Comparison of ENCODE assay signal across 8 mouse cellular contexts in genomic region chr7:44814952-44815553, GRCm38 (mm10). TPM values are rescaled to one million over a fixed set of nuclear protein-coding genes. Genes with fewer than 3 reads are reported as not detected.
DNase-seq lines count a peak whose midpoint lies in the region; ATAC-seq and TF ChIP-seq lines count a peak whose summit lies in the region.

No protein-coding gene starts in this region.

- no peak; the same call in 1 of the 2 replicates for ATAC-seq in forebrain, embryonic 12.5 days (ENCODE audit: low FRiP score)
- ATAC-seq in kidney, postnatal 0 days (replicated peaks; ENCODE audit: low FRiP score, low read depth), result no peak
- peak; percentile 6; the same call in 1 of the 2 replicates for ATAC-seq in neural tube, embryonic 11.5 days (ENCODE audit: insufficient read depth, low FRiP score, low TSS enrichment)
- no peak for ATAC-seq in erythroid progenitor cell, adult 5-6 weeks (replicated peaks; ENCODE audit: low FRiP score, poor library complexity, severe bottlenecking)

- peaks cover 41% of the 10 kb centered on the region for H3K36me3 ChIP-seq in forebrain, embryonic 12.5 days (replicated peaks)
- H3K36me3 ChIP-seq in kidney, postnatal 0 days (ENCODE audit: insufficient read depth, low read length), result no peaks in the 10 kb centered on the region
- 0 out of 2 replicates have a peak, but pooled peaks cover 3% of the 10 kb centered on the region for H3K36me3 ChIP-seq in neural tube, embryonic 11.5 days (ENCODE audit: control insufficient read depth, insufficient read depth, low read length)

- TF ChIP-seq CTCF in layer of hippocampus, adult 2 months (conservative IDR thresholded peaks at IDR 0.05), result no peak
- TF ChIP-seq CTCF in kidney, postnatal 0 days (IDR thresholded peaks at IDR 0.05; ENCODE audit: low read depth), result no peak

- peak overlapping the region; percentile 97 for H3K27ac ChIP-seq in layer of hippocampus, adult 2 months
- peak overlapping the region; percentile 98 for H3K27ac ChIP-seq in forebrain, embryonic 12.5 days
- peak overlapping the region; percentile 98; the same call in 1 of the 2 replicates for H3K27ac ChIP-seq in kidney, postnatal 0 days
- peak overlapping the region; percentile 95; the same call in 1 of the 2 replicates for H3K27ac ChIP-seq in neural tube, embryonic 11.5 days (ENCODE audit: low read depth, low read length)

- WGBS in forebrain, embryonic 12.5 days, result 32% methylated on average over 14 of the region's 14 CpGs
- 28% methylated on average over 14 of the region's 14 CpGs for WGBS in kidney, postnatal 0 days
- 27% methylated on average over 14 of the region's 14 CpGs for WGBS in neural tube, embryonic 11.5 days

- DNase-seq in layer of hippocampus, adult 2 months (ENCODE audit: low spot score in 2 of 2), result no peak
- no peak for DNase-seq in layer of hippocampus, adult 9-10 months (ENCODE audit: low spot score)
- DNase-seq in cerebellum, adult 9-10 months, result peak; percentile 59
- no peak for DNase-seq in kidney, postnatal 0 days (ENCODE audit: low spot score)
- DNase-seq in neural tube, embryonic 11.5 days (ENCODE audit: low spot score), result no peak
- no peak for DNase-seq in right cerebral cortex, postnatal 36 days (ENCODE audit: low spot score in 2 of 2)

- peak overlapping the region; percentile 90 for H3K4me2 ChIP-seq in forebrain, embryonic 12.5 days
- H3K4me2 ChIP-seq in kidney, postnatal 0 days (ENCODE audit: low read length), result peak overlapping the region; percentile 81
- H3K4me2 ChIP-seq in neural tube, embryonic 11.5 days (ENCODE audit: low read depth), result peak overlapping the region; percentile 61

- H3K9me3 ChIP-seq in forebrain, embryonic 12.5 days, result no peaks in the 10 kb centered on the region
- H3K9me3 ChIP-seq in kidney, postnatal 0 days (replicated peaks; ENCODE audit: low read length), result no peaks in the 10 kb centered on the region
- H3K9me3 ChIP-seq in neural tube, embryonic 11.5 days (ENCODE audit: control insufficient read depth, low read length), result no peaks in the 10 kb centered on the region

- peak overlapping the region; percentile 82 for H3K4me3 ChIP-seq in layer of hippocampus, adult 2 months
- H3K4me3 ChIP-seq in forebrain, embryonic 12.5 days (replicated peaks), result peak overlapping the region; percentile 86
- H3K4me3 ChIP-seq in kidney, postnatal 0 days (replicated peaks; ENCODE audit: low read depth, low read length), result peak overlapping the region; percentile 87
- H3K4me3 ChIP-seq in neural tube, embryonic 11.5 days (ENCODE audit: low read depth, low read length), result peak overlapping the region; percentile 85

- peaks cover 44% of the 10 kb centered on the region for H3K4me1 ChIP-seq in forebrain, embryonic 12.5 days
- peaks cover 19% of the 10 kb centered on the region for H3K4me1 ChIP-seq in kidney, postnatal 0 days (replicated peaks; ENCODE audit: insufficient read depth, low read length)
- peaks cover 22% of the 10 kb centered on the region for H3K4me1 ChIP-seq in neural tube, embryonic 11.5 days (ENCODE audit: control insufficient read depth, insufficient read depth, low read length)

- H3K9ac ChIP-seq in forebrain, embryonic 12.5 days, result peak overlapping the region; percentile 34
- H3K9ac ChIP-seq in kidney, postnatal 0 days (ENCODE audit: low read depth, low read length), result peak overlapping the region; percentile 94; the same call in 1 of the 2 replicates
- peak overlapping the region; percentile 52 for H3K9ac ChIP-seq in neural tube, embryonic 11.5 days (ENCODE audit: low read length)

- no peaks in the 10 kb centered on the region for H3K27me3 ChIP-seq in forebrain, embryonic 12.5 days
- H3K27me3 ChIP-seq in kidney, postnatal 0 days (ENCODE audit: insufficient read depth, low read length), result no peaks in the 10 kb centered on the region
- H3K27me3 ChIP-seq in neural tube, embryonic 11.5 days (ENCODE audit: control insufficient read depth, insufficient read depth, low read length), result no peaks in the 10 kb centered on the region

RNA-seq across cellular contexts. Expression of gene Nup62, which starts 0.8 kb away (rescaled TPM):
- 10 to 100 TPM; 29.7 to 33.2 TPM for total RNA-seq in layer of hippocampus, adult 2 months (2021)
- polyA plus RNA-seq in forebrain, embryonic 12.5 days (2016; fragmentation: Nextera tagmentation; extraction: Ambion mirVana), result 94.6 and 105 TPM in 2 replicates
- polyA plus RNA-seq in kidney, postnatal 0 days (2015; fragmentation: Nextera tagmentation; extraction: Ambion mirVana), result 57.6 and 62.4 TPM in 2 replicates
- polyA plus RNA-seq in neural tube, embryonic 11.5 days (2014; fragmentation: Nextera tagmentation; extraction: Ambion mirVana), result 64.2 and 68.3 TPM in 2 replicates
- total RNA-seq in erythroid progenitor cell, adult 5-6 weeks (2015; ENCODE audit: low replicate concordance), result 11.7 and 23.4 TPM in 2 replicates
- 37.4 and 39.4 TPM in 2 replicates for total RNA-seq in erythroid progenitor cell, adult 5-6 weeks (2017; ENCODE audit: low replicate concordance)

RNA-seq across cellular contexts. Expression of gene Il4i1, which starts 1.1 kb away (rescaled TPM):
- 1 to 10 TPM; 2.6 to 3.3 TPM for total RNA-seq in layer of hippocampus, adult 2 months (2021)
- polyA plus RNA-seq in forebrain, embryonic 12.5 days (2016; fragmentation: Nextera tagmentation; extraction: Ambion mirVana), result 2.3 and 2.5 TPM in 2 replicates
- 0.88 and 1.0 TPM in 2 replicates for polyA plus RNA-seq in kidney, postnatal 0 days (2015; fragmentation: Nextera tagmentation; extraction: Ambion mirVana)
- polyA plus RNA-seq in neural tube, embryonic 11.5 days (2014; fragmentation: Nextera tagmentation; extraction: Ambion mirVana), result 0.65 and 1.1 TPM in 2 replicates
- 0.72 and 2.1 TPM in 2 replicates for total RNA-seq in erythroid progenitor cell, adult 5-6 weeks (2015; ENCODE audit: low replicate concordance)
- total RNA-seq in erythroid progenitor cell, adult 5-6 weeks (2017; ENCODE audit: low replicate concordance), result 2.6 and 3.1 TPM in 2 replicates

RNA-seq across cellular contexts. Expression of gene Atf5, which starts 1.4 kb away (rescaled TPM):
- 10 to 100 TPM; 27.0 to 30.0 TPM for total RNA-seq in layer of hippocampus, adult 2 months (2021)
- polyA plus RNA-seq in forebrain, embryonic 12.5 days (2016; fragmentation: Nextera tagmentation; extraction: Ambion mirVana), result 6.9 and 7.1 TPM in 2 replicates
- 4.2 and 5.3 TPM in 2 replicates for polyA plus RNA-seq in kidney, postnatal 0 days (2015; fragmentation: Nextera tagmentation; extraction: Ambion mirVana)
- 2.1 and 3.1 TPM in 2 replicates for polyA plus RNA-seq in neural tube, embryonic 11.5 days (2014; fragmentation: Nextera tagmentation; extraction: Ambion mirVana)
- total RNA-seq in erythroid progenitor cell, adult 5-6 weeks (2015; ENCODE audit: low replicate concordance), result 3.4 TPM in 1 of 2 replicates, not detected in the other
- total RNA-seq in erythroid progenitor cell, adult 5-6 weeks (2017; ENCODE audit: low replicate concordance), result 2.1 and 2.8 TPM in 2 replicates

RNA-seq across cellular contexts. Expression of gene Akt1s1, which starts 33.7 kb away (rescaled TPM):
- total RNA-seq in layer of hippocampus, adult 2 months (2021), result 10 to 100 TPM; 76.7 to 84.3 TPM
- polyA plus RNA-seq in forebrain, embryonic 12.5 days (2016; fragmentation: Nextera tagmentation; extraction: Ambion mirVana), result 95.2 and 96.0 TPM in 2 replicates
- 108 and 111 TPM in 2 replicates for polyA plus RNA-seq in kidney, postnatal 0 days (2015; fragmentation: Nextera tagmentation; extraction: Ambion mirVana)
- 37.2 and 49.3 TPM in 2 replicates for polyA plus RNA-seq in neural tube, embryonic 11.5 days (2014; fragmentation: Nextera tagmentation; extraction: Ambion mirVana)
- total RNA-seq in erythroid progenitor cell, adult 5-6 weeks (2015; ENCODE audit: low replicate concordance), result 1.8 and 3.8 TPM in 2 replicates
- 3.7 and 27.8 TPM in 2 replicates for total RNA-seq in erythroid progenitor cell, adult 5-6 weeks (2017; ENCODE audit: low replicate concordance)

RNA-seq across cellular contexts. Expression of gene Tbc1d17, which starts 33.8 kb away (rescaled TPM):
- total RNA-seq in layer of hippocampus, adult 2 months (2021), result 10 to 100 TPM; 69.0 to 81.3 TPM
- polyA plus RNA-seq in forebrain, embryonic 12.5 days (2016; fragmentation: Nextera tagmentation; extraction: Ambion mirVana), result 80.7 and 83.8 TPM in 2 replicates
- 78.0 and 87.0 TPM in 2 replicates for polyA plus RNA-seq in kidney, postnatal 0 days (2015; fragmentation: Nextera tagmentation; extraction: Ambion mirVana)
- polyA plus RNA-seq in neural tube, embryonic 11.5 days (2014; fragmentation: Nextera tagmentation; extraction: Ambion mirVana), result 69.3 and 93.0 TPM in 2 replicates
- total RNA-seq in erythroid progenitor cell, adult 5-6 weeks (2015; ENCODE audit: low replicate concordance), result 6.8 and 58.3 TPM in 2 replicates
- total RNA-seq in erythroid progenitor cell, adult 5-6 weeks (2017; ENCODE audit: low replicate concordance), result 18.0 and 35.8 TPM in 2 replicates

Comparison
In these comparisons a context has a peak if more than half of its experiments do, and no peak if none do; other contexts are left out.
1. H3K9ac ChIP-seq: peak in every context shown above with its lines; median percentile 94 in kidney, postnatal 0 days; 52 in neural tube, embryonic 11.5 days; 34 in forebrain, embryonic 12.5 days.